Mouse (Mus musculus) erythroblast, adult 5-6 weeks (primary cell): Measurements from ENCODE around the gene Upk1b. TPM values are rescaled to one million over a fixed set of nuclear protein-coding genes. Genes with fewer than 3 reads are reported as not detected.

Source experiments
- ATAC-seq: replicated peaks from 2 replicates; pipeline ENCODE4 v1.8.0; 2016; ENCODE audit warnings: moderate number of reproducible peaks, mild to moderate bottlenecking, moderate TSS enrichment, inconsistent platforms; ENCODE audit not compliant: poor library complexity, low FRiP score, severe bottlenecking
- total RNA-seq, 2 experiments: library from RNA; stranded (forward) in 1 of 2; stranded (reverse) in 1 of 2; fragments of 150-400 nt in 1 of 2; fragments of 200-764, 138-1000 nt in 1 of 2; gene quantifications; 2 replicates each; pipeline versions ENCODE4 v1.2.3 to v1.2.4; 2015 to 2017; ENCODE audit warnings: low replicate concordance in 2 of 2

Gene Upk1b
- total RNA-seq, 2 experiments from 2014 or later = not detected

DNA sequence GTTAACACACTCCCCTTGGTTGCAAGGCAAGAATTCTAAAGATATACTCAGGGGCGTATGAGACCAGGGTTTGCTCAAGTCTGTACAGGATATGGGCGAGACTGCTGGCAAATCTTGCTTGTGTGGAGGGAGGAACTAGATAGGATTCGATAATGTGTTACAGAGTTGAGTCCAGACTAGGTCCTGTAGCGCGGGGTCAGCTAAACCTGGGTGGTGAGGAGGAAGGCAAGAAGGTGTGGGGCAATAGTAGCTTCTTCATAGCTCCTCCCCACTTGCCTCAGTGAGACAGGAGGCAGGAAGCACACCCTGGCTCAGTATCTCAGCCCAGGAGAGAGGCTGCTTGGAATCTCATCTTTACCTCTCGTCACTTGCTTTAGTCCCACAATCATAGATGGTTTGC, 71.0 kb downstream of the Upk1b start:
- ATAC-seq = no peak

DNA sequence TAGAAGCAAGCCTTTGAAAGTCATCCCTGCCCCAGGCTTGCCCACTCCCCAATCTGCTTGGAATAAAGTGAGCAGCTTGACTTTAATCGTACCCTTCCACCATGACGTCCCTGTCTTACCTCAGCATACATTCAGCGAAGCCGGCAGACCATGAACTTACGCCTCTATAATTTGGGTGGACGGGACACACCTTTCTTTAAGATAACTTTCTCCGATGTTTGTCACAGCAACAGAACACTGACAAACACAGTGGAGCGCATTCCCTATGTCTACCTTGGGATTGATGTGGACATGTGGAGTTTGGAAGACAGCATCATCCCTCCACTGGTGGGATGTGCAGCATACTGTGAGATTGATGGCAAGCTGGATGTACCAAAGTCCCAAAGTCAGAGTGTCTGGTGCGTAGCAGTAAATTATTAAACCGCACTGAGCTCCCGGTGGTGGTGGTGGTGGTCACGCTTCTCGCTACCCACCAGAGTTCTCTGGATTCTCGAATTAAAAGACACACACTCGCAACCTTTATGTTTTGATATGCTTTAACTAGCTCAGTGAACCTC, 71.5 kb downstream of the Upk1b start:
- ATAC-seq = no peak

DNA sequence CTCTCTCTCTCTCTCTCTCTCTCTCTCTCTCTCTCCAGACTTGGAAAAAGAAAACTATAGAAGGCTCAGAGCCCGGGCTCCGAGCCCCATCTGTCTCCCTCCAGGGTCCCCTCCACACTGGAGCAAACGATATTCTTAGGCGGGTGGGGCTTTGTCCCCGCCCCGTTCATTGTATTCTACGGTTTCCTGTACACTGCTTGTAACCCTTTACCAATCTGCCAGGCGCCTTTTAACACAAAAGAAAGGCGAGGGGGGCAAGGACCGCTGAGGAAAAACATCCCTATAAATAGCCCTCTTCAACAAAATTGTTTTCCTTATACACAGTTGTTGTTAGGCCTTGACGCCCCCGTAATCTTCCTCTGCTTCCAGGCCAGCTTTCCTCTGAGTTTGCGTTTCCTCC, 75.2 kb downstream of the Upk1b start:
- ATAC-seq = no peak

DNA sequence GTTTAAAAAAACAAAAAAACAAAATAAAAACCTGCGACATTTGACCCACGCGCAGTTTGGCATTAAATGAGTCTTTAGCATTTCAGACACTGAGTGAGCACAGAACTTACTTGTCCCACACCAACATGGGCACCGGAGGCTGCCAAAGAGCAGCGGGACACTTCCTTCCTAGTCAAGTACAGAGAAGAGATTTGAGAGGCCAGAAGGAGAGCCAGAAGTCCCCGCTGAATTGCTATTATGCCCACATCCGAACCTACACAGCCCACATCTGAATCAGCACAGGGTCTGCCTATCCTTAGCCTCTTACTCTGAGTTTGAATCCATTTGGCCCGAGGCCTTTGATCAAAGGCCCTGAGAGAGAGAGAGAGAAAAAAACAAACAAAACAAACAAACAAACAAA, 75.9 kb downstream of the Upk1b start:
- ATAC-seq = no peak

Other genes starting within 250 kb of the Upk1b start
- 16.1 and 24.2 TPM in 2 replicates for gene Tmem39a, start 241.6 kb downstream of the Upk1b start, total RNA-seq (2015; ENCODE audit: low replicate concordance)
- 15.8 and 26.2 TPM in 2 replicates for gene Tmem39a, start 241.6 kb downstream of the Upk1b start, total RNA-seq (2017; ENCODE audit: low replicate concordance)
- 2.7 TPM in 2 replicates for gene Arhgap31, start 87.1 kb downstream of the Upk1b start, total RNA-seq (2015; ENCODE audit: low replicate concordance)
- 2.0 and 2.3 TPM in 2 replicates for gene Arhgap31, start 87.1 kb downstream of the Upk1b start, total RNA-seq (2017; ENCODE audit: low replicate concordance)
- 7.7 and 19.4 TPM in 2 replicates for gene B4galt4, start 58.1 kb downstream of the Upk1b start, total RNA-seq (2015; ENCODE audit: low replicate concordance)
- gene B4galt4, start 58.1 kb downstream of the Upk1b start, total RNA-seq (2017; ENCODE audit: low replicate concordance) = 4.4 and 7.4 TPM in 2 replicates
- not detected in 2 replicates for gene 4930435E12Rik, start 28.4 kb upstream of the Upk1b start, total RNA-seq (2015; ENCODE audit: low replicate concordance)
- gene 4930435E12Rik, start 28.4 kb upstream of the Upk1b start, total RNA-seq (2017; ENCODE audit: low replicate concordance) = not detected in 2 replicates
- gene Igsf11, start 92.3 kb upstream of the Upk1b start, total RNA-seq (2015; ENCODE audit: low replicate concordance) = not detected in 2 replicates
- not detected in 2 replicates for gene Igsf11, start 92.3 kb upstream of the Upk1b start, total RNA-seq (2017; ENCODE audit: low replicate concordance)